Mouse (Mus musculus): ENCODE measurements around the gene Kirrel3.

Gene Kirrel3

GRCm38 (mm10) chr9:34686798-34687197 lies 201.1 kb downstream of the Kirrel3 start:
- no peak for DNase-seq (ENCODE audit: low read depth, low spot score)

- DNase-seq (ENCODE audit: low read depth, low spot score): no peak
These were observed 202.7 kb downstream of the Kirrel3 start for GRCm38 (mm10) chr9:34688358-34688757.

GRCm38 (mm10) chr9:34689375-34689774 lies 203.7 kb downstream of the Kirrel3 start:
- DNase-seq (ENCODE audit: low read depth, low spot score): no peak

GRCm38 (mm10) chr9:34695646-34696045 lies 210.0 kb downstream of the Kirrel3 start:
- DNase-seq (ENCODE audit: low read depth, low spot score): no peak

GRCm38 (mm10) chr9:34703547-34704300 lies 218.0 kb downstream of the Kirrel3 start:
- no peak for DNase-seq (ENCODE audit: low read depth, low spot score)

- DNase-seq (ENCODE audit: low read depth, low spot score): no peak
These were observed 218.7 kb downstream of the Kirrel3 start for GRCm38 (mm10) chr9:34704357-34704756.

GRCm38 (mm10) chr9:34706350-34706873 lies 220.7 kb downstream of the Kirrel3 start:
- DNase-seq (ENCODE audit: low read depth, low spot score): no peak

GRCm38 (mm10) chr9:34708691-34709090 lies 223.0 kb downstream of the Kirrel3 start:
- DNase-seq (ENCODE audit: low read depth, low spot score): no peak

GRCm38 (mm10) chr9:34711996-34712395 lies 226.3 kb downstream of the Kirrel3 start:
- DNase-seq (ENCODE audit: low read depth, low spot score): no peak

- no peak for DNase-seq (ENCODE audit: low read depth, low spot score)
These were observed 227.3 kb downstream of the Kirrel3 start for GRCm38 (mm10) chr9:34712996-34713395.

GRCm38 (mm10) chr9:34713462-34713926 lies 227.8 kb downstream of the Kirrel3 start:
- DNase-seq (ENCODE audit: low read depth, low spot score): no peak

- no peak for DNase-seq (ENCODE audit: low read depth, low spot score)
These were observed 229.4 kb downstream of the Kirrel3 start for GRCm38 (mm10) chr9:34714996-34715619.

GRCm38 (mm10) chr9:34716476-34716875 lies 230.8 kb downstream of the Kirrel3 start:
- DNase-seq (ENCODE audit: low read depth, low spot score): no peak

- no peak for DNase-seq (ENCODE audit: low read depth, low spot score)
These were observed 235.9 kb downstream of the Kirrel3 start for GRCm38 (mm10) chr9:34721478-34722197.

GRCm38 (mm10) chr9:34722198-34722550 lies 236.5 kb downstream of the Kirrel3 start:
- DNase-seq (ENCODE audit: low read depth, low spot score): no peak

- DNase-seq (ENCODE audit: low read depth, low spot score): no peak
These were observed 246.8 kb downstream of the Kirrel3 start for GRCm38 (mm10) chr9:34732507-34732906.

- DNase-seq (ENCODE audit: low read depth, low spot score): no peak
These were observed 247.9 kb downstream of the Kirrel3 start for GRCm38 (mm10) chr9:34733579-34733978.

- no peak for DNase-seq (ENCODE audit: low read depth, low spot score)
These were observed 249.3 kb downstream of the Kirrel3 start for GRCm38 (mm10) chr9:34734991-34735390.

- no peak for DNase-seq (ENCODE audit: low read depth, low spot score)
These were observed 253.7 kb downstream of the Kirrel3 start for GRCm38 (mm10) chr9:34739431-34739830.

- DNase-seq (ENCODE audit: low read depth, low spot score): no peak
These were observed 255.1 kb downstream of the Kirrel3 start for GRCm38 (mm10) chr9:34740814-34741213.

GRCm38 (mm10) chr9:34748003-34748402 lies 262.3 kb downstream of the Kirrel3 start:
- no peak for DNase-seq (ENCODE audit: low read depth, low spot score)

GRCm38 (mm10) chr9:34749161-34749560 lies 263.5 kb downstream of the Kirrel3 start:
- no peak for DNase-seq (ENCODE audit: low read depth, low spot score)
